Mouse (Mus musculus): ENCODE measurements around the gene Pdhx.

The Pdhx gene

GRCm38 (mm10) chr2:102989446-102989845 lies 83.9 kb downstream of the Pdhx start:
- DNase-seq (ENCODE audit: low read depth, low spot score) = no peak

- no peak for DNase-seq (ENCODE audit: low read depth, low spot score)
Measured at GRCm38 (mm10) chr2:102987708-102988010, 85.7 kb downstream of the Pdhx start.

GRCm38 (mm10) chr2:102986964-102987707 lies 86.2 kb downstream of the Pdhx start:
- no peak for DNase-seq (ENCODE audit: low read depth, low spot score)

GRCm38 (mm10) chr2:102986424-102986823 lies 86.9 kb downstream of the Pdhx start:
- no peak for DNase-seq (ENCODE audit: low read depth, low spot score)

GRCm38 (mm10) chr2:102982822-102983221 lies 90.5 kb downstream of the Pdhx start:
- no peak for DNase-seq (ENCODE audit: low read depth, low spot score)

GRCm38 (mm10) chr2:102981446-102982314 lies 91.6 kb downstream of the Pdhx start:
- no peak for DNase-seq (ENCODE audit: low read depth, low spot score)

- DNase-seq (ENCODE audit: low read depth, low spot score) = no peak
Measured at GRCm38 (mm10) chr2:102980870-102981269, 92.4 kb downstream of the Pdhx start.

GRCm38 (mm10) chr2:102979519-102979918 lies 93.8 kb downstream of the Pdhx start:
- DNase-seq (ENCODE audit: low read depth, low spot score) = no peak

- DNase-seq (ENCODE audit: low read depth, low spot score) = no peak
Measured at GRCm38 (mm10) chr2:102979112-102979511, 94.2 kb downstream of the Pdhx start.

- DNase-seq (ENCODE audit: low read depth, low spot score) = no peak
Measured at GRCm38 (mm10) chr2:102975358-102975945, 97.9 kb downstream of the Pdhx start.

GRCm38 (mm10) chr2:102973115-102973514 lies 100.2 kb downstream of the Pdhx start:
- DNase-seq (ENCODE audit: low read depth, low spot score) = no peak

- no peak for DNase-seq (ENCODE audit: low read depth, low spot score)
Measured at GRCm38 (mm10) chr2:102972575-102972974, 100.7 kb downstream of the Pdhx start.

GRCm38 (mm10) chr2:102971951-102972350 lies 101.4 kb downstream of the Pdhx start:
- DNase-seq (ENCODE audit: low read depth, low spot score) = no peak

Measured in embryo, embryonic 11.5 days (tissue).